Mouse (Mus musculus) testis, adult 2 months (tissue): ENCODE data around the gene Ankle1.

Source experiments
- CTCF ChIP-seq: fragments of 200-500 bp; IDR thresholded peaks from 2 replicates; pipeline ENCODE4 v1.5.1; 2012; ENCODE audit warnings: low read depth, mild to moderate bottlenecking, inconsistent platforms, low read length, moderate library complexity; ENCODE audit not compliant: control insufficient read depth, insufficient read depth, insufficient replicate concordance
- POLR2A ChIP-seq: fragments of 200-500 bp; IDR thresholded peaks from 2 replicates; pipeline ENCODE4 v1.6.1; 2012; ENCODE audit warnings: low read depth, mild to moderate bottlenecking, inconsistent platforms, low read length, moderate library complexity; ENCODE audit not compliant: control insufficient read depth

GRCm38 (mm10) chr8:71375581-71376422 is 30.0 kb upstream of the Ankle1 start:
- TF ChIP-seq POLR2A, result peak; percentile 42; the same call in 1 of the 2 replicates
- no peak for TF ChIP-seq CTCF
